In the genomic region with DNA sequence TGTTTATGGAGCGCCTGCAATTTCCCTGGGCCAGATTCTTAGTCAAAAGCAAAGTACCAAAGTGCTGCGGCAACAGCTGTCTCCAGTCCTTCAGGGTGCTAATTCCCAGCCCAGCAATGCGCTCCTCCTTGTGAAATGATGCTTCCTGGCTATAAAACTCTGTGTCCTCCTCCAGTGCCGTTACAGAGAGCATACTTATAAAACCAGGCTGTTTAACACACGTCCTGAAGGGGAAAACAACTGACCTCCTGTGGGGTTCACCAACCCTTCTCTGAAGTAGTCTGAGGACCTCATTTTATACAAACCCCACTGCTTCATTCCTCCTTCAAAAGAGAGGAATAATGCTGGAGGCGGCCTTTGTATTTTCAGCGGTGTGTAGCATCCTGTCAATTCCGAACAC, we compare ENCODE assay signal across 17 mouse cellular contexts. TPM values are rescaled to one million over a fixed set of nuclear protein-coding genes. Genes with fewer than 3 reads are reported as not detected.
DNase-seq lines count a peak whose midpoint lies in the region; ATAC-seq lines count a peak whose summit lies in the region.
"Had no signal": no experiment of that assay in that cellular context is flagged by ENCODE, and none has a peak within 500 bp of the region (broad histone marks: within the 10 kb centered on the region; RNA-seq: fewer than 3 reads in every experiment).

No protein-coding gene starts in this region.

- H3K4me3 ChIP-seq in hindbrain, embryonic 13.5 days, result no peak overlapping the region
- H3K4me3 ChIP-seq in hindbrain, embryonic 14.5 days (replicated peaks; ENCODE audit: low read length), result no peak overlapping the region
- no peak overlapping the region for H3K4me3 ChIP-seq in midbrain, embryonic 10.5 days
- no peak overlapping the region for H3K4me3 ChIP-seq in midbrain, embryonic 16.5 days (ENCODE audit: low read depth, low read length)
- no peak overlapping the region for H3K4me3 ChIP-seq in forebrain, embryonic 13.5 days
- no peak overlapping the region for H3K4me3 ChIP-seq in midbrain, embryonic 14.5 days (replicated peaks; ENCODE audit: low read depth, low read length)

- peak overlapping the region; percentile 49 for H3K27ac ChIP-seq in hindbrain, embryonic 13.5 days
- H3K27ac ChIP-seq in hindbrain, embryonic 14.5 days, result no peak overlapping the region
- peak overlapping the region; percentile 55 for H3K27ac ChIP-seq in midbrain, embryonic 10.5 days (replicated peaks)
- no peak overlapping the region for H3K27ac ChIP-seq in midbrain, embryonic 16.5 days (ENCODE audit: low read length)
- H3K27ac ChIP-seq in forebrain, embryonic 13.5 days, result peak overlapping the region; percentile 45; the same call in 1 of the 2 replicates
- no peak overlapping the region; the same call in 1 of the 2 replicates for H3K27ac ChIP-seq in midbrain, embryonic 14.5 days (replicated peaks; ENCODE audit: low read depth, low read length)

- H3K27me3 ChIP-seq in hindbrain, embryonic 13.5 days, result no peaks in the 10 kb centered on the region
- H3K27me3 ChIP-seq in hindbrain, embryonic 14.5 days (ENCODE audit: control insufficient read depth, insufficient read depth, low read length), result no peaks in the 10 kb centered on the region
- no peaks in the 10 kb centered on the region for H3K27me3 ChIP-seq in midbrain, embryonic 10.5 days (ENCODE audit: low read depth, poor library complexity, severe bottlenecking)
- H3K27me3 ChIP-seq in midbrain, embryonic 16.5 days (ENCODE audit: control insufficient read depth, insufficient read depth, low read depth, low read length), result no peaks in the 10 kb centered on the region
- no peaks in the 10 kb centered on the region for H3K27me3 ChIP-seq in forebrain, embryonic 13.5 days
- no peaks in the 10 kb centered on the region for H3K27me3 ChIP-seq in midbrain, embryonic 14.5 days (ENCODE audit: control insufficient read depth, insufficient read depth, low read length)

- H3K36me3 ChIP-seq in hindbrain, embryonic 13.5 days, result peaks cover 4% of the 10 kb centered on the region; the same call in 1 of the 2 replicates
- H3K36me3 ChIP-seq in hindbrain, embryonic 14.5 days (replicated peaks; ENCODE audit: control insufficient read depth, insufficient read depth), result no peaks in the 10 kb centered on the region
- no peaks in the 10 kb centered on the region for H3K36me3 ChIP-seq in midbrain, embryonic 10.5 days
- no peaks in the 10 kb centered on the region for H3K36me3 ChIP-seq in midbrain, embryonic 16.5 days (ENCODE audit: control insufficient read depth, insufficient read depth, low read length)
- no peaks in the 10 kb centered on the region for H3K36me3 ChIP-seq in forebrain, embryonic 13.5 days (ENCODE audit: poor library complexity, severe bottlenecking)
- H3K36me3 ChIP-seq in midbrain, embryonic 14.5 days (ENCODE audit: control insufficient read depth, insufficient read depth, low read length), result 0 out of 2 replicates have a peak, but pooled peaks cover 1% of the 10 kb centered on the region

- peaks cover 16% of the 10 kb centered on the region for H3K4me1 ChIP-seq in hindbrain, embryonic 13.5 days (replicated peaks)
- H3K4me1 ChIP-seq in hindbrain, embryonic 14.5 days (replicated peaks; ENCODE audit: control insufficient read depth, insufficient read depth, low read length), result peaks cover 6% of the 10 kb centered on the region; the same call in 1 of the 2 replicates
- H3K4me1 ChIP-seq in midbrain, embryonic 10.5 days, result peaks cover 29% of the 10 kb centered on the region
- peaks cover 11% of the 10 kb centered on the region for H3K4me1 ChIP-seq in midbrain, embryonic 16.5 days (ENCODE audit: control insufficient read depth, insufficient read depth, low read length)
- peaks cover 40% of the 10 kb centered on the region for H3K4me1 ChIP-seq in forebrain, embryonic 13.5 days
- peaks cover 6% of the 10 kb centered on the region; the same call in 1 of the 2 replicates for H3K4me1 ChIP-seq in midbrain, embryonic 14.5 days (ENCODE audit: control insufficient read depth, insufficient read depth, low read length)

- no peak overlapping the region for H3K9ac ChIP-seq in hindbrain, embryonic 13.5 days
- no peak overlapping the region for H3K9ac ChIP-seq in hindbrain, embryonic 14.5 days
- H3K9ac ChIP-seq in midbrain, embryonic 16.5 days (ENCODE audit: low read depth, low read length), result no peak overlapping the region
- no peak overlapping the region for H3K9ac ChIP-seq in forebrain, embryonic 13.5 days
- H3K9ac ChIP-seq in midbrain, embryonic 14.5 days (replicated peaks; ENCODE audit: low read length), result no peak overlapping the region

- no peak for ATAC-seq in hindbrain, embryonic 13.5 days (ENCODE audit: low FRiP score)
- ATAC-seq in hindbrain, embryonic 14.5 days (ENCODE audit: low FRiP score), result no peak
- no peak for ATAC-seq in midbrain, embryonic 16.5 days
- ATAC-seq in forebrain, embryonic 13.5 days, result peak; percentile 67; the same call in 1 of the 2 replicates
- no peak for ATAC-seq in midbrain, embryonic 14.5 days (ENCODE audit: low FRiP score, low TSS enrichment)
- ATAC-seq: intestine, embryonic 16.5 days; lung, postnatal 0 days had no signal

- H3K9me3 ChIP-seq in hindbrain, embryonic 13.5 days, result no peaks in the 10 kb centered on the region
- no peaks in the 10 kb centered on the region for H3K9me3 ChIP-seq in hindbrain, embryonic 14.5 days (ENCODE audit: control insufficient read depth, low read length)
- H3K9me3 ChIP-seq in midbrain, embryonic 10.5 days (replicated peaks), result no peaks in the 10 kb centered on the region
- no peaks in the 10 kb centered on the region for H3K9me3 ChIP-seq in midbrain, embryonic 16.5 days (replicated peaks; ENCODE audit: control insufficient read depth, low read length, poor library complexity, severe bottlenecking)
- no peaks in the 10 kb centered on the region for H3K9me3 ChIP-seq in forebrain, embryonic 13.5 days (replicated peaks)
- H3K9me3 ChIP-seq in midbrain, embryonic 14.5 days (ENCODE audit: control insufficient read depth, low read length), result no peaks in the 10 kb centered on the region

- H3K4me2 ChIP-seq in hindbrain, embryonic 13.5 days, result no peak overlapping the region
- H3K4me2 ChIP-seq in hindbrain, embryonic 14.5 days (replicated peaks), result no peak overlapping the region
- no peak overlapping the region for H3K4me2 ChIP-seq in midbrain, embryonic 16.5 days (ENCODE audit: low read length)
- peak overlapping the region; percentile 21 for H3K4me2 ChIP-seq in forebrain, embryonic 13.5 days
- H3K4me2 ChIP-seq in midbrain, embryonic 14.5 days (ENCODE audit: low read length), result no peak overlapping the region
- H3K4me2 ChIP-seq: heart, embryonic 11.5 days; liver, embryonic 11.5 days had no signal

- 23% methylated on average over 8 of the region's 8 CpGs for WGBS in hindbrain, embryonic 13.5 days
- 28% methylated on average over 8 of the region's 8 CpGs for WGBS in hindbrain, embryonic 14.5 days
- 49% methylated on average over 8 of the region's 8 CpGs for WGBS in midbrain, embryonic 10.5 days
- 21% methylated on average over 8 of the region's 8 CpGs for WGBS in midbrain, embryonic 16.5 days
- 12% methylated on average over 8 of the region's 8 CpGs for WGBS in forebrain, embryonic 13.5 days
- WGBS in midbrain, embryonic 14.5 days, result 27% methylated on average over 8 of the region's 8 CpGs

- DNase-seq in hindbrain, embryonic 14.5 days (ENCODE audit: low spot score), result no peak
- DNase-seq in midbrain, embryonic 10.5 days (ENCODE audit: low spot score), result no peak
- DNase-seq in midbrain, embryonic 14.5 days, result peak; percentile 48
- DNase-seq in T-cell, adult 2 months (ENCODE audit: low spot score), result no peak
- DNase-seq in left cerebral cortex, adult 8-10 months (ENCODE audit: low spot score in 2 of 2), result no peak
- DNase-seq: adrenal gland, postnatal 36 days; cerebellum, postnatal 25 days; heart, postnatal 4 days; thymus, adult 18-20 months had no signal

RNA-seq across cellular contexts. Expression of a gene that starts 28.0 kb away (rescaled TPM):
- 12.0 and 13.3 TPM in 2 replicates for polyA plus RNA-seq in hindbrain, embryonic 13.5 days (2015; fragmentation: Nextera tagmentation; extraction: Ambion mirVana)
- polyA plus RNA-seq in hindbrain, embryonic 14.5 days (2014; fragmentation: Nextera tagmentation; extraction: Ambion mirVana), result 19.4 and 21.5 TPM in 2 replicates
- polyA plus RNA-seq in midbrain, embryonic 10.5 days (2016; fragmentation: Nextera tagmentation; extraction: Ambion mirVana), result 4.2 and 5.9 TPM in 2 replicates
- 13.7 and 14.7 TPM in 2 replicates for polyA plus RNA-seq in midbrain, embryonic 16.5 days (2015; fragmentation: Nextera tagmentation; extraction: Ambion mirVana)
- 8.9 and 10.0 TPM in 2 replicates for polyA plus RNA-seq in forebrain, embryonic 13.5 days (2015; fragmentation: Nextera tagmentation; extraction: Ambion mirVana)
- polyA plus RNA-seq in midbrain, embryonic 14.5 days (2014; fragmentation: Nextera tagmentation; extraction: Ambion mirVana), result 16.8 and 17.5 TPM in 2 replicates
- 100 to 1,000 TPM; 161 to 180 (median 175) TPM for total RNA-seq in left cerebral cortex, adult 8-10 months (2022)
- total RNA-seq: megakaryocyte, adult 5-6 weeks had no signal

Comparison
In these comparisons a context has a peak if more than half of its experiments do, and no peak if none do; other contexts are left out.
1. H3K27ac ChIP-seq: peak in hindbrain, embryonic 13.5 days (single experiment), midbrain, embryonic 10.5 days (single experiment) and forebrain, embryonic 13.5 days (single experiment); none in hindbrain, embryonic 14.5 days (single experiment), midbrain, embryonic 16.5 days (single experiment) and midbrain, embryonic 14.5 days (single experiment).